Mouse (Mus musculus) gastrocnemius, adult 2 months (tissue): ENCODE measurements around the gene Syngr2. TPM values are rescaled to one million over a fixed set of nuclear protein-coding genes. Genes with fewer than 3 reads are reported as not detected.

Experiments
- DNase-seq: peaks from one replicate; pipeline ENCODE4 v3.0.0; 2022
- H3K27ac ChIP-seq: fragments of 200-600 bp; 2 replicates; pipeline ENCODE4 v1.8.1; 2022; ENCODE audit warnings: mild to moderate bottlenecking
- H3K4me3 ChIP-seq: fragments of 200-600 bp; 2 replicates; pipeline ENCODE4 v1.8.1; 2022; ENCODE audit warnings: mild to moderate bottlenecking, moderate library complexity
- CTCF ChIP-seq: fragments of 200-600 bp; IDR thresholded peaks from 2 replicates; pipeline ENCODE4 v1.8.1; 2022; ENCODE audit warnings: antibody characterized with exemption, mild to moderate bottlenecking, moderate library complexity
- intact Hi-C: fragments of 180-260 bp; cut with DNase I; formaldehyde crosslinking; loops from one replicate; pipeline ENCODE4 v1.15.1; 2025
- total RNA-seq, 2 experiments: library from RNA; stranded (reverse); gene quantifications; 2 replicates each; pipeline ENCODE4 v1.2.3; 2021

Gene Syngr2
- total RNA-seq, 2 experiments from 2014 or later, result 169 to 173 TPM

- intact Hi-C loops, result no loop called here
- H3K4me3 ChIP-seq, result peak within 1 kb of the TSS; percentile 82
- no peak for TF ChIP-seq CTCF
- H3K27ac ChIP-seq, result peak within 1 kb of the TSS; percentile 94
- peak; percentile 97 for DNase-seq
Measured at GRCm38 (mm10) chr11:117848985-117849671, 39.7 kb downstream of the Syngr2 start, which contains the start of gene Birc5. Gene Birc5 (plus strand): TSS chr11:117849251.

DNA sequence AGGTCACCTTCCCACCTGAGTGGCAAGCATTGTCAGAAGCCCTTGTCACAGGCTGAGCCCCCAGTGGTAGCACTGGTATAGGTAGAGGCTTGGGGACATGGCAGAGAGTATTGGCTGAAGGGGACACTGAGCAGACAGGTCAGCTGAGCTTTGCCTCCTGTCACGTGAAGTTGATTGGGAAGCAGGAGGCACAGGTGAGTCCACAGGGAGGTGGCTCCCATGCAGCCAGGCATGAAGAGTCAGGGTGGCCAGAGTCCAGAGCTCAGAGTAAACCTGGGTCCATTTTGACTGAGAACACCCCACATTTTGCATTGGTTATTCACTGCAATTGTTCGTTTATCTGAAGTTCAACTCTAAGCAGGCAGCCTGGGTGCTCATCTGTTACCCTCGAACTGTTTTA is 43.4 kb downstream of the Syngr2 start:
- intact Hi-C loops, result no loop called here
- DNase-seq, result no peak
- H3K4me3 ChIP-seq, result no peak overlapping the region
- H3K27ac ChIP-seq, result no peak overlapping the region
- TF ChIP-seq CTCF, result no peak

DNA sequence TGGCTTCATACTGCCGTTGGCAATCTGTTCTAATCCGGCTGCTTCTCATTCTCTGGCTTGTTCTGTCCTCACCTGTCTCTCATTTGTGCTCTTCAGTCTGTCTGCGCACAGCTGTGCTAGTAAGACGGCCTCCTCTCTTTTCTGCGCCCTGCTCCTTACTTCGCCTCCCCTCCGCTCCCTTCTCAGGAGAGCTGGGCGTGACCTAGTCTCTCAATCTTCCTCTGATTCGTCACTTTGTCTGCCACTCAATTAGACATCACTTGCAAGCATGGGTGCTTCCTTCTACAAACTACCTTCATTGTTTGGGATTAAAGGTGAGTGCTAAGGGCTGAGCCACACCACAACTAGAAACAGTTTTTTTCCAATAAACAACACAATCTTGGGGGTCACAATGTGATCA is 44.8 kb downstream of the Syngr2 start:
- H3K4me3 ChIP-seq, result no peak overlapping the region
- no peak for DNase-seq
- H3K27ac ChIP-seq, result no peak overlapping the region
- intact Hi-C loops, result no loop called here
- no peak for TF ChIP-seq CTCF

GRCm38 (mm10) chr11:117855360-117855759 is 45.9 kb downstream of the Syngr2 start:
- no peak for TF ChIP-seq CTCF
- Histone ChIP-seq H3K27ac (no peak overlapping the region), H3K4me3 (no peak overlapping the region)
- intact Hi-C loops, result no loop called here
- DNase-seq, result no peak

GRCm38 (mm10) chr11:117855975-117856374 is 46.5 kb downstream of the Syngr2 start:
- Histone ChIP-seq H3K27ac (no peak overlapping the region), H3K4me3 (no peak overlapping the region)
- no peak for DNase-seq
- TF ChIP-seq CTCF, result no peak
- intact Hi-C loops, result no loop called here

- no peak for TF ChIP-seq CTCF
- Histone ChIP-seq H3K4me3 (no peak overlapping the region), H3K27ac (no peak overlapping the region)
- intact Hi-C loops, result no loop called here
- no peak for DNase-seq
Measured at GRCm38 (mm10) chr11:117857462-117857861, 48.0 kb downstream of the Syngr2 start.

- intact Hi-C loops, result no loop called here
- DNase-seq, result peak; percentile 53
- no peak for TF ChIP-seq CTCF
- H3K4me3 ChIP-seq, result no peak overlapping the region
- no peak overlapping the region for H3K27ac ChIP-seq
Measured at GRCm38 (mm10) chr11:117858392-117858791, 48.9 kb downstream of the Syngr2 start.

- Histone ChIP-seq H3K27ac (no peak within 1 kb of the TSS), H3K4me3 (no peak within 1 kb of the TSS)
- TF ChIP-seq CTCF, result no peak
- peak; percentile 54 for DNase-seq
- intact Hi-C loops, result no loop called here
Measured at GRCm38 (mm10) chr11:117860601-117861000, 51.1 kb downstream of the Syngr2 start, which contains the start of gene Tmem235. Gene Tmem235 (plus strand): TSS chr11:117860752.

DNA sequence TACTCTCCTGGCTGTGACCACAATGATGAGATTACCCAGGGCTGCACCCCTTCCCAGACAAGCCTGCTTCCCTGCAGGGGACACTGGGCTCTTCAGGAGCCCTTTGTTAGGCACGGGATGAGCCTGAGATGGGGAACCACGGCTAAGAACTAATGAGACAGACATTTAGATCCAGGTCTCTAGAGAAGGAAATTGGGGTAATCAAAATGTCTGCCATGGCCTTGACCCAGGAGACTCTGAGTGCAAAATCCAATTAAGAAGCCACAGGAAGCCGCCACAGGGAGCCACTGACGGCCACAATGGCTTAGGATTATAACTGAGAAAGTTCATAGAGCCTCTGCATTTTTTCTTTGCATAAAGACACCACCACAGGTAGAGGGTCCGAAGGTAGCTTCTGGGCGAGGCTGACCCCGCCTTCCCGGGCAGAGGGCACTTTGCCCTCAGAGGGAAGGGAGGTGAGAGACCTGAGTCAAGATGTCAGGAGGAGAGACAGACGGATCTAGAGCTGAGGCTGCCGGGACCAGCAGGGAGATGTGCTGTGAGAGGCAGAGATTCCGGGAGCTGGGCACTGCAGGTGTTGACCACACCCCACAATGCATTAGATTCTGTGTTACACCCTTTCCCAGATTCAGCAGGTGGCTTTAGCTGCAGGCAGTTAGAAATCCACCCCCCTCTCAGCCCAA is 53.8 kb downstream of the Syngr2 start:
- H3K4me3 ChIP-seq, result no peak overlapping the region
- no peak overlapping the region for H3K27ac ChIP-seq
- intact Hi-C loops, result no loop called here
- no peak for DNase-seq
- no peak for TF ChIP-seq CTCF

Other genes starting within 250 kb of the Syngr2 start
- 10 to 100 TPM; 18.5 to 24.8 TPM for gene Tnrc6c, start 155.4 kb upstream of the Syngr2 start, total RNA-seq
- 1 to 10 TPM; 1.0 TPM for gene Tmc8, start 27.6 kb upstream of the Syngr2 start, total RNA-seq
- gene Tmc6, start 27.5 kb upstream of the Syngr2 start, total RNA-seq, result 1 to 10 TPM; 4.3 to 4.5 TPM
- gene 6030468B19Rik, start 12.0 kb upstream of the Syngr2 start, total RNA-seq, result not detected
- 1 to 10 TPM in 1 of 2 experiments, under 1 TPM in 1; 0.86 to 1.6 TPM for gene Gm20708, start within 50 bp of the Syngr2 start, total RNA-seq
- gene Afmid, start 16.3 kb downstream of the Syngr2 start, total RNA-seq, result 1 to 10 TPM; 3.1 to 3.3 TPM
- 1 to 10 TPM; 2.5 to 2.8 TPM for gene Tk1, start 16.4 kb downstream of the Syngr2 start, total RNA-seq
- gene Birc5, start 39.6 kb downstream of the Syngr2 start, total RNA-seq, result not detected
- not detected for gene Tmem235, start 51.1 kb downstream of the Syngr2 start, total RNA-seq
- gene Tha1, start 63.8 kb downstream of the Syngr2 start, total RNA-seq, result 1 to 10 TPM; 3.8 to 5.2 TPM
- 10 to 100 TPM in 1 of 2 experiments, 1 to 10 TPM in 1; 1.7 to 10.1 TPM for gene Socs3, start 160.4 kb downstream of the Syngr2 start, total RNA-seq
- 10 to 100 TPM; 17.2 to 18.0 TPM for gene Pgs1, start 176.6 kb downstream of the Syngr2 start, total RNA-seq